ENCODE assay signal across 19 mouse cellular contexts in genomic region chr6:144429276-144429675, GRCm38 (mm10).
DNase-seq lines count a peak whose midpoint lies in the region; ATAC-seq and TF ChIP-seq lines count a peak whose summit lies in the region.
"Had no signal": no experiment of that assay in that cellular context is flagged by ENCODE, and none has a peak within 500 bp of the region (broad histone marks: within the 10 kb centered on the region; RNA-seq: fewer than 3 reads in every experiment).

No protein-coding gene starts in this region.

- H3K27ac ChIP-seq in kidney, postnatal 0 days, result no peak overlapping the region
- no peak overlapping the region for H3K27ac ChIP-seq in kidney, embryonic 16.5 days (ENCODE audit: low read length)
- H3K27ac ChIP-seq: embryonic facial prominence, embryonic 13.5 days; forebrain, embryonic 10.5 days; limb, embryonic 12.5 days; midbrain, embryonic 12.5 days had no signal

- H3K9me3 ChIP-seq in kidney, postnatal 0 days (replicated peaks; ENCODE audit: low read length), result no peaks in the 10 kb centered on the region
- peaks cover 3% of the 10 kb centered on the region; the same call in 1 of the 2 replicates for H3K9me3 ChIP-seq in kidney, embryonic 16.5 days (ENCODE audit: low read length)
- H3K9me3 ChIP-seq: embryonic facial prominence, embryonic 13.5 days; forebrain, embryonic 10.5 days; limb, embryonic 12.5 days; midbrain, embryonic 12.5 days had no signal

- H3K4me2 ChIP-seq in kidney, postnatal 0 days (ENCODE audit: low read length), result no peak overlapping the region
- H3K4me2 ChIP-seq in kidney, embryonic 16.5 days (replicated peaks; ENCODE audit: low read depth, low read length), result no peak overlapping the region
- H3K4me2 ChIP-seq: embryonic facial prominence, embryonic 13.5 days; limb, embryonic 12.5 days; midbrain, embryonic 12.5 days had no signal

- no peaks in the 10 kb centered on the region for H3K27me3 ChIP-seq in kidney, postnatal 0 days (ENCODE audit: insufficient read depth, low read length)
- H3K27me3 ChIP-seq in kidney, embryonic 16.5 days (ENCODE audit: insufficient read depth, low read length), result no peaks in the 10 kb centered on the region
- H3K27me3 ChIP-seq: embryonic facial prominence, embryonic 13.5 days; limb, embryonic 12.5 days; midbrain, embryonic 12.5 days had no signal

- 70% methylated on average over 5 of the region's 5 CpGs for WGBS in kidney, postnatal 0 days
- WGBS in kidney, embryonic 16.5 days, result 79% methylated on average over 5 of the region's 5 CpGs

- no peak overlapping the region for H3K9ac ChIP-seq in kidney, postnatal 0 days (ENCODE audit: low read depth, low read length)
- no peak overlapping the region for H3K9ac ChIP-seq in kidney, embryonic 16.5 days (replicated peaks; ENCODE audit: low read length)
- H3K9ac ChIP-seq: embryonic facial prominence, embryonic 13.5 days; limb, embryonic 12.5 days; midbrain, embryonic 12.5 days had no signal

- H3K36me3 ChIP-seq in kidney, postnatal 0 days (ENCODE audit: insufficient read depth, low read length), result no peaks in the 10 kb centered on the region
- no peaks in the 10 kb centered on the region for H3K36me3 ChIP-seq in kidney, embryonic 16.5 days (ENCODE audit: insufficient read depth, low read length)
- H3K36me3 ChIP-seq: embryonic facial prominence, embryonic 13.5 days; forebrain, embryonic 10.5 days; limb, embryonic 12.5 days; midbrain, embryonic 12.5 days had no signal

- H3K4me3 ChIP-seq in kidney, postnatal 0 days (replicated peaks; ENCODE audit: low read depth, low read length), result no peak overlapping the region
- no peak overlapping the region for H3K4me3 ChIP-seq in kidney, embryonic 16.5 days (ENCODE audit: low read length)
- H3K4me3 ChIP-seq: embryonic facial prominence, embryonic 13.5 days; forebrain, embryonic 10.5 days; limb, embryonic 12.5 days; midbrain, embryonic 12.5 days had no signal

- no peak for ATAC-seq in kidney, postnatal 0 days (replicated peaks; ENCODE audit: low FRiP score, low read depth)
- no peak for ATAC-seq in kidney, embryonic 16.5 days (ENCODE audit: low FRiP score, low TSS enrichment)
- no peak for ATAC-seq in megakaryocyte progenitor cell, adult 5-6 weeks (replicated peaks; ENCODE audit: poor library complexity)
- ATAC-seq: inflammation-experienced regulatory T-cells, adult 6 months had no signal

- no peaks in the 10 kb centered on the region for H3K4me1 ChIP-seq in kidney, postnatal 0 days (replicated peaks; ENCODE audit: insufficient read depth, low read length)
- H3K4me1 ChIP-seq in kidney, embryonic 16.5 days (ENCODE audit: insufficient read depth, low read length), result no peaks in the 10 kb centered on the region

- no peak for DNase-seq in kidney, postnatal 0 days (ENCODE audit: low spot score)
- DNase-seq in thymus, postnatal 14 days, result peak; percentile 10
- no peak for DNase-seq in thymus, postnatal 0 days (ENCODE audit: low spot score)
- DNase-seq in induced T-regulatory cell, adult 2 months (ENCODE audit: low read depth), result peak; percentile 6
- no peak for DNase-seq in right cerebral cortex, postnatal 14 days
- DNase-seq: adrenal gland, postnatal 10 days; cerebellum, postnatal 36 days; heart, postnatal 10 days; kidney, postnatal 25 days; layer of hippocampus, postnatal 36 days; lung, postnatal 10 days; right cerebral cortex, postnatal 25 days had no signal

- peak; percentile 34; the same call in 1 of the 2 replicates for TF ChIP-seq CTCF in kidney, postnatal 0 days (IDR thresholded peaks at IDR 0.05; ENCODE audit: low read depth)

Comparison
In these comparisons a context has a peak if more than half of its experiments do, and no peak if none do; other contexts are left out.
1. DNase-seq: peak in thymus, postnatal 14 days (single experiment) and induced T-regulatory cell, adult 2 months (single experiment); none in kidney, postnatal 0 days (single experiment), thymus, postnatal 0 days (single experiment) and right cerebral cortex, postnatal 14 days (single experiment).